Mouse (Mus musculus) forebrain, postnatal 0 days (tissue): ENCODE data around the gene Metrnl. TPM values are rescaled to one million over a fixed set of nuclear protein-coding genes. Genes with fewer than 3 reads are reported as not detected.
A peak's percentile ranks its signal among the peaks of the same experiment; 100 is the strongest.

Source experiments
- ATAC-seq: fragments of 200-750 bp; cut with Nextera tagmentation; 2 replicates; pipeline ENCODE4 v1.8.0; 2017; ENCODE audit warnings: mild to moderate bottlenecking, moderate library complexity
- DNase-seq: peaks from one replicate; pipeline ENCODE4 v3.0.0-alpha.2; 2015
- H3K27ac ChIP-seq: fragments of 300-500 bp; sonication (generic); 2 replicates; pipeline ENCODE4 v1.5.1; 2014; ENCODE audit warnings: low read depth, mild to moderate bottlenecking, antibody characterized with exemption, low read length, moderate library complexity, mixed read lengths
- H3K27me3 ChIP-seq: fragments of 300-500 bp; sonication (generic); 2 replicates; pipeline ENCODE4 v1.6.1; 2014; ENCODE audit warnings: mild to moderate bottlenecking, low read length, mixed read lengths; ENCODE audit not compliant: insufficient read depth
- H3K36me3 ChIP-seq: fragments of 300-500 bp; sonication (generic); 2 replicates; pipeline ENCODE4 v1.6.1; 2014; ENCODE audit warnings: mild to moderate bottlenecking, moderate library complexity; ENCODE audit not compliant: insufficient read depth
- H3K4me1 ChIP-seq: fragments of 300-500 bp; sonication (generic); 2 replicates; pipeline ENCODE4 v1.6.1; 2014; ENCODE audit warnings: antibody characterized with exemption; ENCODE audit not compliant: insufficient read depth
- H3K4me2 ChIP-seq: fragments of 300-500 bp; sonication (generic); 2 replicates; pipeline ENCODE4 v1.6.1; 2014; ENCODE audit warnings: low read depth, mild to moderate bottlenecking, moderate library complexity
- H3K4me3 ChIP-seq: fragments of 300-500 bp; sonication (generic); 2 replicates; pipeline ENCODE4 v1.5.1; 2014; ENCODE audit warnings: low read depth, low read length, mixed read lengths
- H3K9ac ChIP-seq: fragments of 300-500 bp; sonication (generic); 2 replicates; pipeline ENCODE4 v1.6.1; 2014; ENCODE audit warnings: mild to moderate bottlenecking
- H3K9me3 ChIP-seq: fragments of 300-500 bp; sonication (generic); 2 replicates; pipeline ENCODE4 v1.6.1; 2016; ENCODE audit warnings: low read length
- CTCF ChIP-seq: sonication (generic); IDR thresholded peaks from 2 replicates; pipeline ENCODE4 v1.5.1; 2016; ENCODE audit warnings: antibody characterized with exemption, control low read depth, low read depth
- WGBS: fragments of 180-500 bp; shearing (Covaris S2); extraction: QIAGEN DNeasy Blood & Tissue Kit; methylation state at CpG from one replicate; pipeline ENCODE4 v1.1.7; 2014; 5-methylcytosine and 5-hydroxymethylcytosine counted together
- polyA plus RNA-seq: library from polyadenylated mRNA; unstranded; fragments of >200 nt; fragmentation: Nextera tagmentation; extraction: Ambion mirVana; gene quantifications from 2 replicates; pipeline ENCODE4 v1.2.1, GENCODE M21; 2015
- total RNA-seq: library from RNA; depleted of rRNA; stranded (reverse); fragments of >200 nt; gene quantifications from 2 replicates; pipeline ENCODE4 v1.2.3, GENCODE M21; 2014

Gene Metrnl
- total and polyA plus RNA-seq, 2 experiments from 2014 or later: 9.3 to 9.6 TPM

GRCm38 (mm10) chr11:121702111-121702894 is 959 bp downstream of the Metrnl start:
- under 1% methylated on average over 67 of the region's 69 CpGs for WGBS
- H3K27ac ChIP-seq: no peak overlapping the region; the same call in 1 of the 2 replicates
- no peaks in the 10 kb centered on the region for H3K36me3 ChIP-seq
- H3K27me3 ChIP-seq: peaks cover 15% of the 10 kb centered on the region; the same call in 1 of the 2 replicates
- H3K4me2 ChIP-seq: peak overlapping the region; percentile 100
- TF ChIP-seq CTCF: no peak
- no peaks in the 10 kb centered on the region for H3K9me3 ChIP-seq
- H3K9ac ChIP-seq: peak overlapping the region; percentile 57
- H3K4me3 ChIP-seq: peak overlapping the region; percentile 65
- no peaks in the 10 kb centered on the region for H3K4me1 ChIP-seq
- ATAC-seq (peak; percentile 81), DNase-seq (peak; percentile 72)

GRCm38 (mm10) chr11:121702895-121703618 is 1.7 kb downstream of the Metrnl start:
- H3K4me3 ChIP-seq: peak overlapping the region; percentile 65
- DNase-seq: peak; percentile 40
- H3K9ac ChIP-seq: peak overlapping the region; percentile 57
- H3K9me3 ChIP-seq: no peaks in the 10 kb centered on the region
- WGBS: 1% methylated on average over 40 of the region's 40 CpGs
- TF ChIP-seq CTCF: no peak
- H3K27ac ChIP-seq: no peak overlapping the region
- no peaks in the 10 kb centered on the region for H3K36me3 ChIP-seq
- peak; percentile 50 for ATAC-seq
- H3K4me2 ChIP-seq: peak overlapping the region; percentile 100
- H3K4me1 ChIP-seq: no peaks in the 10 kb centered on the region
- peaks cover 15% of the 10 kb centered on the region; the same call in 1 of the 2 replicates for H3K27me3 ChIP-seq

- no peak for TF ChIP-seq CTCF
- peak; percentile 4 for DNase-seq
Measured at GRCm38 (mm10) chr11:121703619-121704215, 2.4 kb downstream of the Metrnl start.

GRCm38 (mm10) chr11:121706521-121707005 is 5.2 kb downstream of the Metrnl start:
- 33% methylated on average over 7 of the region's 7 CpGs for WGBS
- no peak overlapping the region for H3K4me2 ChIP-seq
- TF ChIP-seq CTCF: no peak
- no peak for ATAC-seq
- H3K9ac ChIP-seq: no peak overlapping the region
- no peaks in the 10 kb centered on the region for H3K9me3 ChIP-seq
- H3K36me3 ChIP-seq: no peaks in the 10 kb centered on the region
- no peak for DNase-seq
- no peaks in the 10 kb centered on the region for H3K4me1 ChIP-seq
- no peak overlapping the region for H3K4me3 ChIP-seq
- H3K27ac ChIP-seq: no peak overlapping the region
- H3K27me3 ChIP-seq: peaks cover 15% of the 10 kb centered on the region; the same call in 1 of the 2 replicates

More at GRCm38 (mm10) chr11:121703619-121704215, 2.4 kb downstream of the Metrnl start:
- H3K36me3 ChIP-seq: no peaks in the 10 kb centered on the region
- no peaks in the 10 kb centered on the region for H3K9me3 ChIP-seq
- peak overlapping the region; percentile 57 for H3K9ac ChIP-seq
- H3K27ac ChIP-seq: no peak overlapping the region; the same call in 1 of the 2 replicates
- peak overlapping the region; percentile 100 for H3K4me2 ChIP-seq
- no peaks in the 10 kb centered on the region for H3K4me1 ChIP-seq
- 0 out of 2 replicates have a peak, but pooled peaks have one; percentile 7 for ATAC-seq
- peak overlapping the region; percentile 65 for H3K4me3 ChIP-seq
- peaks cover 15% of the 10 kb centered on the region; the same call in 1 of the 2 replicates for H3K27me3 ChIP-seq
- WGBS: 12% methylated on average over 16 of the region's 16 CpGs

GRCm38 (mm10) chr11:121709278-121709677 is 7.9 kb downstream of the Metrnl start:
- Histone ChIP-seq H3K27ac (no peak overlapping the region), H3K36me3 (no peaks in the 10 kb centered on the region), H3K9ac (no peak overlapping the region), H3K4me1 (no peaks in the 10 kb centered on the region), H3K4me2 (no peak overlapping the region), H3K27me3 (peaks cover 7% of the 10 kb centered on the region; the same call in 1 of the 2 replicates), H3K9me3 (no peaks in the 10 kb centered on the region), H3K4me3 (no peak overlapping the region)
- ATAC-seq (no peak), DNase-seq (no peak)
- no peak for TF ChIP-seq CTCF
- WGBS: 89% methylated on average over 4 of the region's 4 CpGs

GRCm38 (mm10) chr11:121710245-121710644 is 8.9 kb downstream of the Metrnl start:
- TF ChIP-seq CTCF: no peak
- DNase-seq: no peak
- H3K4me2 ChIP-seq: no peak overlapping the region
- H3K4me1 ChIP-seq: no peaks in the 10 kb centered on the region
- ATAC-seq: no peak
- no peak overlapping the region for H3K9ac ChIP-seq
- 94% methylated on average over 5 of the region's 5 CpGs for WGBS
- H3K9me3 ChIP-seq: no peaks in the 10 kb centered on the region
- no peaks in the 10 kb centered on the region for H3K36me3 ChIP-seq
- no peak overlapping the region for H3K4me3 ChIP-seq
- no peaks in the 10 kb centered on the region for H3K27me3 ChIP-seq
- no peak overlapping the region for H3K27ac ChIP-seq
